Mouse (Mus musculus) kidney, embryonic 14.5 days (tissue): ENCODE measurements around the gene Gm4301. TPM values are rescaled to one million over a fixed set of nuclear protein-coding genes. Genes with fewer than 3 reads are reported as not detected.

Experiments used
- polyA plus RNA-seq: library from polyadenylated mRNA; unstranded; fragments of >200 nt; fragmentation: Nextera tagmentation; extraction: Ambion mirVana; gene quantifications from 2 replicates; pipeline ENCODE4 v1.2.1, GENCODE M21; 2014

Gene Gm4301
- polyA plus RNA-seq, 1 experiment from 2014 or later, result not detected

Other genes starting within 250 kb of the Gm4301 start
- gene Gm4302, start 5.2 kb downstream of the Gm4301 start, polyA plus RNA-seq, result not detected in 2 replicates
- gene Gm4303, start 10.3 kb downstream of the Gm4301 start, polyA plus RNA-seq, result not detected in 2 replicates
- gene Gm4305, start 15.4 kb downstream of the Gm4301 start, polyA plus RNA-seq, result not detected in 2 replicates
- gene Gm4307, start 25.7 kb downstream of the Gm4301 start, polyA plus RNA-seq, result not detected in 2 replicates
- not detected in 2 replicates for gene Gm4312, start 46.9 kb downstream of the Gm4301 start, polyA plus RNA-seq
- 17.8 and 35.1 TPM in 2 replicates for gene Tmtc3, start 151.7 kb downstream of the Gm4301 start, polyA plus RNA-seq
- 7.9 and 8.7 TPM in 2 replicates for gene Cep290, start 151.9 kb downstream of the Gm4301 start, polyA plus RNA-seq